Mouse (Mus musculus) MEL-GATA-1-ER (cell line): Measurements from ENCODE around the gene Rnf43.

ENCODE experiments used
- DNase-seq: peaks from one replicate; pipeline ENCODE4 v3.0.0-alpha.2; 2012; ENCODE audit warnings: low read depth; ENCODE audit errors: extremely low read depth

Rnf43 gene

DNA sequence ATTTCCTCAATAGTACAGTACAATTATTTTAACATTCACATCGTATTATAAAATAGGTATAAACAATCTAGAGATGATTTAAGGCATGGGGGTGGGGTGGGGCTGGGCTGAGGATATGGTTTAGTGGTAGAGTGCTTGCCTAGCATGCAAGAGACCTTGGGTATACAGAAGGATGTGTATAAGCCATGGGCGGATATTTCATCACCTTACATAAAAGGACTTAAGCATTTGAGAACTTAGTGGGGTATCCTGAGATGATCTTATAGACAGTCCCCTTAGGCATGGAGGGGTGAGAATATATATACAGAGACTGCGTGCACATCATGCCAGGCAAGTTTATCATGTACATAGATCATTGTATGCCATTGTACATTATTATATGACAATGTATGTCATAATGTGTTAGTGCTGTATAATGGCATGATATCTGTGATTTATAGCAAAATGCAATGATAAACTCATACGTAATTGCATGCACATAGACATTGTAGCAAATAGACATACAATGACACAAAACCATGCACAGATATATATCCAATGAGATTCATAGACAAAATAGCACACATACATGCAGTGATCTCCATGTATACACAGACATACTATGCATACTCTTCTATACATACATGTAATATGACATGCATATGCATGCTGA lies 96.6 kb downstream of the Rnf43 start:
- peak; percentile 80 for DNase-seq

GRCm38 (mm10) chr11:87759609-87760005 lies 97.1 kb downstream of the Rnf43 start:
- DNase-seq: peak; percentile 80

- DNase-seq: peak; percentile 51
These were observed 98.0 kb downstream of the Rnf43 start, which contains the start of gene Tspoap1 for GRCm38 (mm10) chr11:87760301-87761081. Tspoap1 (plus strand) TSS chr11:87760541.

GRCm38 (mm10) chr11:87761181-87761721 lies 98.7 kb downstream of the Rnf43 start:
- peak; percentile 28 for DNase-seq

GRCm38 (mm10) chr11:87761806-87762701 lies 99.5 kb downstream of the Rnf43 start:
- DNase-seq: no peak

GRCm38 (mm10) chr11:87762702-87763385 lies 100.3 kb downstream of the Rnf43 start:
- no peak for DNase-seq

DNA sequence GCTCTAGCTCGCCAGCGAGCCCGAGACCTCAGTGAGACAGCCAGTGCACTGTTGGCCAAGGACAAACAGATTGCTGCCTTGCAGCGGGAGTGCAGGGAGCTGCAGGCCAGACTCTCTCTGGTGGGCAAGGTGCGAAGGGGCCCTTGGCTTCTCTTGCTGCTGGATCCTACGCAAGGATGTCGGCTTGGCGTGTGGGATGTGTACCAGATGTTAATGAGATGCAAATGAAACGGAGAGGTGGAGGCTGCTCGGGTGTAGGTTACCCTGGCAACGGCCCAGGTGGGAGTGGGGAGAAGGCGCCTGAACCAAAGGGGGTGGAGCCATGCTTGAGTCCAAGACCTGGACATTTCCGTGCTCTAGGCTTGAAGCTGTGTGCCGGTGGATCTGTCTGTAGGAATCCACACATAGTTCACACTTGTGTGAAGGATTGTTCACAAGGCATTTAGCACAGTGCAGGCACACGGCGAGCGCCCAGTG lies 101.0 kb downstream of the Rnf43 start:
- DNase-seq: no peak

GRCm38 (mm10) chr11:87763988-87764876 lies 101.7 kb downstream of the Rnf43 start:
- no peak for DNase-seq

GRCm38 (mm10) chr11:87768745-87769144 lies 106.2 kb downstream of the Rnf43 start:
- no peak for DNase-seq

- no peak for DNase-seq
These were observed 108.5 kb downstream of the Rnf43 start for GRCm38 (mm10) chr11:87770989-87771388.

DNA sequence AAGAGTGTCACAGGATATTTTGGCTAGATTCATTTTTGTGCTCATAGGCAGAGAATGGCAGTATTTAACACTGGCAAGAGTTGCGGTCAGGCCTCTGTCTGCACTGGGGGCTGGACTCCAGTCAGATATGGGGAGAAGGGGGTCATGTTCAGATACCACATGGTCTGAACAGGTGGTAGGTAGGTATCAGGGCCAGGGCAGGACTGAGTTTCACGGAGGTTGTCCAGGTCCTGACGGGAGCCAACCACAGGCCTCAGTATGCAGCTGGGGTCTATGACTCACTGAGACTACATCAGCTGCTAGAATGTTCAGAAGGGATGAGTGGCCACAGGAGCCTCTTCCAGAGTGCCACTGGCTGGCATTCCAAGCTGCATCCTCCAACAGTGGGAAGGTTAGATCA lies 109.8 kb downstream of the Rnf43 start:
- DNase-seq: no peak

DNA sequence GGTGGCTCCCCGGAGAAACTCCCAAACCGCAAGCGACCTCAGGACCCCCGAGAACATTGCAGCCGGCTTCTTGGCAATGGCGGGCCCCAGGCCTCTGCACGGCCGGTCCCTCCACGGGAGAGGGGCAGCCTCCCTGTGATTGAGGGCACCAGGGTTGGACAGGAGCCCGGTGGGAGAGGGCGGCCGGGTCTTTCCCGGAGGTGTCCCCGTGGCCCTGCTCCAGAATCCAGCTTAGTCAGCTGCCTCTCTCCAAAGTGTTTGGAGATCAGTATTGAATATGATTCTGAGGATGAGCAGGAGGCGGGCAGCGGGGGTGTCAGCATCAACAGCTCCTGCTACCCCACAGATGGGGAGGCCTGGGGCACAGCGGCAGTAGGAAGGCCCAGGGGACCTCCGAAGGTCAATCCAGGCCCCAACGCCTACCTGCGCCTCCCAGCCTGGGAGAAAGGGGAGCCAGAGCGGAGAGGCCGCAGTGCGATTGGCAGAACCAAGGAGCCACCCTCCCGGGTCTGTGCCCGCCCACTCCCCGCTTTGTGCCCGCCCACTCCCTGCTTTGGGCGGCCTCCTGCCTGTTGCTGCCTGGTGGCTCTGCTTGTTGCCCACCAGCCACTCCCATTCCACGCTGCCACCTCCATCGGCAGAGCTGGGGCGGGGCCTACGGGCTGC lies 115.7 kb downstream of the Rnf43 start:
- no peak for DNase-seq

- no peak for DNase-seq
These were observed 116.4 kb downstream of the Rnf43 start for GRCm38 (mm10) chr11:87778915-87779314.

GRCm38 (mm10) chr11:87779392-87779791 lies 116.9 kb downstream of the Rnf43 start:
- no peak for DNase-seq

GRCm38 (mm10) chr11:87780130-87780529 lies 117.6 kb downstream of the Rnf43 start:
- DNase-seq: no peak
